8 mouse cellular contexts compared by ENCODE assay signal in the genomic region with DNA sequence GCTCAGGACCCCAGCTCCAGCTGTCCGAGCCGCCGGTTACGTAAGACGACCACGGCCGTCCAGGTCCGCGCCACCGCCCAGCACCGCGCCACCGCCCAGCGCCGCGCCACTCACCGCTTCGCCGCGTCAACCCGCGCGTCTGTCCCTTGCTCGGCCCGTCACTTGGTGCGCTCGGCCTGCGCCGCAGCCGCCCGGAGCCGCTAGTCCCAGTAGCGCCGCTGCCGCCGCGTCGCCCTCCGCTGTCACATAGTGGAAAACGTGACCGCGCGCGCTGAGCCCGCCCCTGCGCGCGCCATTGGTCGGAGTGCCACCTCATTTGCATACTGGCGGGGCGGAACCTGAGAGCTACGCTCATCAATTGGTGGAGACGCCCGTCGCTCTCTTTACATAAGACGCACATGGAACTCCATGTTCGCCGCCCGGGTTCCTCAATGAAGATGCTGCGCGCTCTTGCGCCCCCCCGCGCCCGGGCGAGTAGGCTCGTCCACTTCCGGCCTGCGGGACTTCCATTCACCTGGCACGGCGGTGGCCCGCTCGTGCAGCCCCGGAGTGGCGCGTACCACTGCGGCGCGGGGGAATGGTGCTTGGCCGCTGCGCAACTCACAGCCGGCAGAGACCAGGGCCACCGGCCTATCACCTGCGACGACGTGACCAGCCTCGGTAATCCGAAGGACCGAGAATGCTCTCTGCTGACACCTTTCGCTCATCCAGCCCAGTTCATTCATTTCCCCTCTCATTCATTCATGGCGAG. TPM values are rescaled to one million over a fixed set of nuclear protein-coding genes. Genes with fewer than 3 reads are reported as not detected.
DNase-seq lines count a peak whose midpoint lies in the region; ATAC-seq lines count a peak whose summit lies in the region.

A gene (minus strand): TSS at position 266 of the 751 bp plus-strand sequence.

- no peaks in the 10 kb centered on the region for H3K9me3 ChIP-seq in heart, embryonic 14.5 days (ENCODE audit: control insufficient read depth, low read length)
- H3K9me3 ChIP-seq in liver, embryonic 12.5 days (replicated peaks): no peaks in the 10 kb centered on the region

- H3K4me3 ChIP-seq in heart, embryonic 14.5 days (ENCODE audit: control insufficient read depth in 1 of 2, insufficient read depth in 1 of 2, low read depth in 1 of 2, low read length in 2 of 2): peak within 1 kb of the TSS; percentile 63 to 76
- peak within 1 kb of the TSS; percentile 67 for H3K4me3 ChIP-seq in liver, embryonic 12.5 days

- H3K9ac ChIP-seq in heart, embryonic 14.5 days (ENCODE audit: low read length): peak within 1 kb of the TSS; percentile 75
- peak within 1 kb of the TSS; percentile 75 for H3K9ac ChIP-seq in liver, embryonic 12.5 days

- H3K4me1 ChIP-seq in heart, embryonic 14.5 days (ENCODE audit: control insufficient read depth in 2 of 2, insufficient read depth in 2 of 2, low read length in 2 of 2): peaks cover 34 to 46% of the 10 kb centered on the region in 2 experiments
- peaks cover 58% of the 10 kb centered on the region for H3K4me1 ChIP-seq in liver, embryonic 12.5 days

- WGBS in heart, embryonic 14.5 days: under 1% methylated on average over 89 of the region's 91 CpGs
- under 1% methylated on average over 83 of the region's 91 CpGs for WGBS in liver, embryonic 12.5 days (ENCODE audit: insufficient replicate concordance)

- no peaks in the 10 kb centered on the region for H3K27me3 ChIP-seq in heart, embryonic 14.5 days (ENCODE audit: control insufficient read depth, insufficient read depth, low read length)
- peaks cover 3% of the 10 kb centered on the region; the same call in 1 of the 2 replicates for H3K27me3 ChIP-seq in liver, embryonic 12.5 days (replicated peaks)
- no peaks in the 10 kb centered on the region; the same call in 1 of the 2 replicates for H3K27me3 ChIP-seq in splenic B cell, adult 2 months (ENCODE audit: control insufficient read depth, insufficient read depth, low read length, poor library complexity, severe bottlenecking)

- peak; percentile 100 for DNase-seq in CD8-positive naive resting alpha-beta T cell, adult 2 months (ENCODE audit: low read depth in 2 of 2, low spot score in 2 of 2)
- peak; percentile 97 for DNase-seq in c-Kit-negative CD71-positive TER-119-positive erythroid progenitor cells, embryonic 14.5 days (ENCODE audit: low read depth, low spot score)
- peak; percentile 94 for DNase-seq in fibroblast of lung, adult 2 months (ENCODE audit: low read depth)
- peak; percentile 99 for DNase-seq in kidney, postnatal 10 days
- peak; percentile 100 for DNase-seq in naive thymus-derived CD4-positive, alpha-beta T cell, adult 2 months (ENCODE audit: low read depth)
- DNase-seq in splenic B cell, adult 2 months (ENCODE audit: low read depth, low spot score): peak; percentile 100

- ATAC-seq in heart, embryonic 14.5 days (ENCODE audit: insufficient number of reproducible peaks, insufficient read depth, low FRiP score, low read depth): peak; percentile 94
- peak; percentile 94 for ATAC-seq in liver, embryonic 12.5 days

- H3K27ac ChIP-seq in heart, embryonic 14.5 days (replicated peaks in 1 of 2; ENCODE audit: control insufficient read depth in 1 of 2, insufficient read depth in 1 of 2, low read depth in 2 of 2, low read length in 2 of 2): peak within 1 kb of the TSS; percentile 9 to 64; a peak in 3 of 4 replicates
- H3K27ac ChIP-seq in liver, embryonic 12.5 days: peak within 1 kb of the TSS; percentile 67

- no peaks in the 10 kb centered on the region for H3K36me3 ChIP-seq in heart, embryonic 14.5 days (ENCODE audit: control insufficient read depth, insufficient read depth, low read length)
- no peaks in the 10 kb centered on the region for H3K36me3 ChIP-seq in liver, embryonic 12.5 days
- no peaks in the 10 kb centered on the region for H3K36me3 ChIP-seq in splenic B cell, adult 2 months (ENCODE audit: control insufficient read depth, insufficient read depth, low read length, poor library complexity, severe bottlenecking)

- peak within 1 kb of the TSS; percentile 88 for H3K4me2 ChIP-seq in heart, embryonic 14.5 days (ENCODE audit: low read length)
- peak within 1 kb of the TSS; percentile 94 for H3K4me2 ChIP-seq in liver, embryonic 12.5 days

RNA-seq across cellular contexts. Expression of the gene that starts here (rescaled TPM):
- polyA plus RNA-seq in heart, embryonic 14.5 days (2014; fragmentation: Nextera tagmentation; extraction: Ambion mirVana): 3.4 and 5.6 TPM in 2 replicates
- 2.9 and 3.1 TPM in 2 replicates for polyA plus RNA-seq in liver, embryonic 12.5 days (2016; fragmentation: Nextera tagmentation; extraction: Ambion mirVana)

Comparison
In these comparisons a context has a peak if more than half of its experiments do, and no peak if none do; other contexts are left out.
1. Peak in every context shown above with its lines: DNase-seq, ATAC-seq, H3K4me3 ChIP-seq and H3K27ac ChIP-seq.